Mouse (Mus musculus) spleen, postnatal 10 days (tissue): ENCODE results near the gene Clca4a.
"Not testable (repeated sequence)": the region's sequence is repeated elsewhere in the genome, so short reads cannot be mapped to it uniquely, and the experiment has no call there.

Experiments
- DNase-seq, 2 experiments: peaks; one replicate each; pipeline ENCODE4 v3.0.0; 2021 to 2022; ENCODE audit warnings: low spot score in 2 of 2

The Clca4a gene

DNA sequence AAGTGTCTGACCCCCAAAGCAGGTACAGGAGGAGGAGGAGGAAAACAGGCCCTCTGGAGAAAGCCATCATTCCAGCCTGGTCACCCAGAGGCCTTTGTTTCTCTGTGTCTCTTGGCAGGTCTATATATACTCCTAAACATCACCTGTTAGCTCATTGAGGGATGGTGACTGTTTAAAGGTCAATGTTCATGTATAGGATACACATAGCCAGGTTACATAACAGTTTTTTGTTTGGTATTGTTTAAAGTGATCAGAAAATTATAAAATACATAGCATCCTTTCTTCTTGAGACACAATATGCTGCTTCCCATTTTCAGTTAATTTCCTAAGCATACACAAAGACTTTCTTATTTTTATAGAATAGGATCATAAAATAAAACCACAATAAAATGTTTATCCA lies at the start of gene Clca4a:
Clca4a (minus strand) TSS at position 101 of the 400 bp plus-strand sequence.
- no peak for DNase-seq

DNA sequence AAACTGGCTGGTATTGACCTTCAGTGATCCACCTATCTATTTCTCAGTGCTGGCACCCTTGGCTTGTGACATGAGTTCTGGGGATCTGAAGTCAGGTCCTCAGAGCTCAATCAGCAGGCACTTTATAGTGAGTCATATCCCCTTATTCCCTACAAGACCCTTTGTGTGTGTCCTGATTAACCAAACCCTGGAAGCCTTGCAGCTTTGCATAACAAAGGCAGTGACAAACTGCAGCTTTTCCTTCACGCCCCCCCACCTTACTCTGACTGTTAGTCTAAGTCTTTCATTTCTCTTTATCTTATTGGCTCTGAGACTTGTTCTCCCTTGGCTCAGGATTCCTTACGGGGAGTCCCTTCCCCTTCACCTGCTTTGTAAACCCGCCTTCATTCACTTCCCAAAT lies 43.0 kb upstream of the Clca4a start:
- no peak for DNase-seq

DNA sequence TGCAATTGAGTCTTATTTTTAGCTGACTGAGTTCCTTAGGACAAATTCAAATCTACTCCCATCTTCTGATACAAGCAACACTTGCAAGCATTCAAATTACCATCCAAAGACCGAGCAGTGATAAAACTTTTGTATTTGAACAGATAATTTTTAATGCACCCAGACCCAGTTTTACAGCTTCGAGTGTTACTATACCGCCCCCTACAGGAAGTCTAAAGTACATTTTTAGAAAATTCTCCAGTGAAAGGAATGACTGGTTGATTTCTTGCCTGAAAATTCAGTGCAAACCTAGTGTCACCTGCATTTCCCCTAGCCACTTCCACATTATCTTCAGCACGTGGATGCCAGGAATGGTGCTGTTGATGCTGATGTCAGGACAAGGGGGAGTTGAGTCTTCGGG lies 29.6 kb upstream of the Clca4a start:
- DNase-seq, result no peak

DNA sequence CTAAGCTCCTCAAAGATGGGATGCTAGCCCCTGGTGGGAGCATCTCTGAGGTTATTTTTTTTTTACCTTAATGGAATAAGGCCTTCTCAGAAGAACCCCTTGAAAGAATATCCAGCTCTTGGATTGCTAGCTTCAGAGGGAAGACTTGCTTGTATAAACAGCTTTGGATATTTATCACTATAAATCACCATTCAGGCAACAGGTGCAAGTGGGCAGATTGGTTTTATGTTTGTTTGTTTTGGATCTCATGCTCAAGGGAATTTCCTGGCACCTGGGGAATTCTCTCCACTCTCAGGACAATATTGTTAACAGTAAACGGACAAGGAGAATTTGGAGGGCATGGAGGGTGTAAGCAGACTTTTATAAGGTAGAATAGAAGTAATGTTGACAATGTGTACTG lies 26.1 kb upstream of the Clca4a start:
- no peak for DNase-seq

DNA sequence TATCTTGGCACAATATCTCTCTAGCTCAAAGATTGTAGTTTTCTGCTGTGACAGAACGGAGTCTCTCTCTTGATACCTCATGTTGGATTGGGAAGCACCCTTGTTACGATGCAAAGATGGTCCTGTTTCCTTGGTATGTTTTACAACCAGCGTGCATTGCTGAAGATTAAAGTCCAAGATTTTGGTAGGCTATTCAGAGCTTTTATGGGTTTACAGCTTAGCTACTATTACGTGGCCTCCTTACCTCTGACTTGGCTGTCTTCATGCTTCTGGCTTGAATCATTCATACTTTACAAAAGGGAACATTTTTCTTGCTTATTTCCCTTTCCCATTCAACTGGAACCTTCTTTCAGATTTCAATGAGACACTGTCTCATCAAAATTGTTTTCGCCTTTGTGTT lies 18.2 kb upstream of the Clca4a start:
- DNase-seq, result no peak

DNA sequence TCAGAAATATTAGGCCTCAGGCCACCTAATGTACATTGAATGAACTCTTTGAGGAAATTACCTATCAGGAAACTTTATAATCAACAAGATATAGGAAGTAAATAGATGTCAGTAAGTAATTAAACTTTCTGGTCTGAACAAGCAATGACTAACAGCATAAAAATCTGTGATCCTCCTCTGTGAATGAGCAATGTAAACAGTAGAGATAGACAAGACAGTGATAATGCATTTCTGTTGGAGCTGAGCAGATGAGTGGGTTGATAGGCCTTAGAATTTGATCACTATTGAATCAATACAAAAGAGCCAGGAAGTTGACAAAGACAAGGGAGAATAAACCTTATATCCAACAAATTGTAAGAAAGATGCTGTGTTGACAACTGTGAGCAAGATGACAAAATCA lies 17.8 kb upstream of the Clca4a start:
- DNase-seq, result no peak

DNA sequence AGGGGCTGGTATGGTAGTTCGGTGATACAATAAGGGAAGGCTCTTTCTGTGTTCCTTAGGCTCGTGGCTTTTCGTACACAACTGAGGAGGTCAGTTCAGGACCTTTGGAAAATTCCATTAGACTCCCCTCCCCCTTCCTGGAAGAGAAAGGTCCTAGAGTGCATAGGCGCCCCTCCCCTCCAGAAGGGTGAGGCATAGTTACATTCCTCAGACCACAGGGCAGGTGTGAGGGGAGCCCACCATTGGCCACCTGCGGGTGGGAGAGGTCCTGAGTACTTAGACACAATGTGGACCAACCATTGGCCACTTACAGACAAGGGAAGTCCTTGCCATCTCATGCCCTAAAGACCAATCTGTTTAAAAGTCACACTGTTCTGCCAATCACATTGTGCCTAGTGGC lies 11.0 kb upstream of the Clca4a start:
- DNase-seq, result no peak

DNA sequence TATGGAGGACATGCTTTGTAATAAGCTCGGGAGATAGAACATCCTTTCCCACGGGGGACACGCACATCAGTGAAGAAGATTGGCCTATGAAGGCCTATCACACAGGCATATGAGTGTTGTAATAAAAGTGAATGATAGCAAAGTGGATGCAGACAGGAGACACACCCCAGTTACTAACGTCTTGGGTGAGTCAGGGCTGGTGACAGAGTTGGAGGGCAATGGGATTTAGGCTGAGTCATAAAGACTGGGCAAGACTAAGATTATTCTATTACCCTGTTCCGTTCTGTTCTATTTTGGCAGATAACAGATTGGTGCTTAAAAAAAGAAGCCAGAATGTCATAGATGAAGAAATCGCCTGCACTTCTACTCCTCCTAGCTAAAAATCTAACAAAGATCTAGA lies 5.7 kb upstream of the Clca4a start:
- no peak for DNase-seq

DNA sequence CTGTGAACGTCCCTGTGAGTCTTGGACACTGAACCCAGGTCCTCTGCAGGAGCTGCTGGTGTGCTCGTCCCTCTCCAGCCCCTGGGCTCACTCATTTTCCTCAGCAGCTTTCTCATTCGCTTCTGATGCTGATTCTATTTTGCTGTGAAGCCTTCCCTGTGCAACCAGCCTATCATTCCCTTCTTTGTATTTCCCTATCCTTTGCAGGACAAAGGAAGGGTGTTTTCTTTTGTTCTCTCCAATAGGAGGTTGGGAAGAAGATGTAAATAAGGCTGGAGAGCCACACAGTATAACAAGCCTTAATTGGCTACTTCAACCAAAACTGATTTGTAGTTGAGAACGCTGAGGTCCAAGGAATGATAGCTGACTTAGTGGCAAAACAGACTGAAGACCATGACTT lies 2.8 kb upstream of the Clca4a start:
- DNase-seq, result no peak

DNA sequence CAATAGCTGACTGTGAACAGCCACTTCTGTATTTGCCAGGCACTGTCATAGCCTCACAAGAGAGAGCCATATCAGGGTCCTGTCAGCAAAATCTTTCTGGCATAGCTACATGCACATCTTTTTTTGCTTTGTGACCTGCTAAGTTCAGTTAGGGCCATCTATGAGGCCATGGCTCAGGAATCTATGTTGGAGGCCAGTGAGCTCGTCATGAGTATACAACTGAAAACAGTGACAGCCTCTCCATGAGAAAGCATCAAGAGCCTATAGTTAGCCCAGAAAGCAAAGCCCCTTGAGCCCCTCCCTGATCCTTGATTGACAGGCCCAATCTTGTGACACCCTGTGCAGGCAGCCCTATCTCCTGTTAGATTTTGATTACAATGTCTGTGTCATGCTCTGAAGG lies 1.2 kb upstream of the Clca4a start:
- DNase-seq, result no peak

DNA sequence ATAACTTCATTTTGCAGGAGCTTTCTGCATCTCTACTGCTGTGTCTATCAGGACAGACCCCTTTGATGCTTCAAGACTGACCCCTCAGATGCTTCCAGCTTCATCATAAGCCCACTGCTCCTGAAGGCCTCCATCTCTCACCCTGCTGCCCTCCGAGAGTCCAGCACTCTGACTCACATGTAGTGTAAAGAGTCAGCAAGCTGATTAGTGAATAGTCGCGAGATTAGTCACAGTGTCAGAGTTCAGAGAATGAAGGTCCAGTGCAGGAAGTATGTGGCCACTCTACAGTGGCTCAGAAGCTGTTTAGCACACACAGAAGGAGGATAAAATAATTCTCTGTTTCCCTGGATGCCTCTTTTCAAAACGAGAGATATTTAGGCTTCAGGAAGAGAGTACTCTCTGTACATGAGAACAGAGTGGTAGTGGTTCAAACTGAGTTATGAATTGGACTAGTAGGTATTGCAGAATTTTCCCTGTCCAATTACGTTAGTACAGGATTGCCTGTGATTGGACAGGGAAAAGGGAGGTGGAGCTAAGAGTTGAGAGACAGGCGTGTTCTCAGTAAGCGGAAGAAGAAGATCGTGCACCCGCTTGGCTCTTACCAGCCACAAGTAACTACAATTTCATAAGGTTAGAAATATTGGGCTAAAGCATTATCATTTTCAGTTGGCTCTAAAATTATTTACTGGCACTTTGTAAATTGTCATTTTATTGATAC lies 3.1 kb downstream of the Clca4a start:
- no peak for DNase-seq

DNA sequence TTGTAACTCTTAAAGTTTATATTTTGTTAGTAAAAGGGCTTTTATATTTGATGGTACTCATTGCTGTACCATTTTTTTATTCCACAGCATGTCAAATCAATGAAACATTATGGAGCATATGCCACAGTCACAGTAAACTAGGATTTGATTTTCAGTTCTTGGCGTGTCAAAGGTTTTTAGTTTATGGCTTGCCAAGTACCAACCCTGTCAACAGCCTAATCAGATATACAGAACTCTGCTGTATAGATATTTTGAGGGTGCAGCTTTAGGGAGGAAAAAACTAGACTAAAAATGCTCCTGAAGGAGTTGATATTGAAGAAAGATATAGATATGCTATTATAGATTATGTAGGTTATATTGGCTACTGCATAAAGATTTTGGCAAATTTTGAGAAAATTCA lies 5.1 kb downstream of the Clca4a start:
- no peak for DNase-seq

DNA sequence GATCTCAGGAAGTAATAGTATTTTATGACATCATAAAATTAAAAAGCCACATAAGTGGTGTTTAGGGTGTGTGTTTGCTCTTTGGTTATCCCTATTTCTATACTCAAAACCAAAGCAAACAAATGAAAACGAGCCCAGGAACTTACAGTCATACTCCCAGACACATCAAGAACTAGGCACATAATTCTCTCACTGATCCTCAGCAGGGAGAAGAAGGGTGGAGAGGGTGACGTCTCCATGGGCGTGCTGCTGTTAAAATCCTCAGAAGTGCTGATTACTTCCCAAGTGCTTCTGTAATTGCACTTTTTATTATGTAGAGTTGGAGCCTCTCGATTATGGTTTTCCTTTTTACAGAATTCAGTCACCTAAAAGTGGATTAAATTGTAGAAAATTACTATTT lies 8.8 kb downstream of the Clca4a start:
- no peak for DNase-seq

DNA sequence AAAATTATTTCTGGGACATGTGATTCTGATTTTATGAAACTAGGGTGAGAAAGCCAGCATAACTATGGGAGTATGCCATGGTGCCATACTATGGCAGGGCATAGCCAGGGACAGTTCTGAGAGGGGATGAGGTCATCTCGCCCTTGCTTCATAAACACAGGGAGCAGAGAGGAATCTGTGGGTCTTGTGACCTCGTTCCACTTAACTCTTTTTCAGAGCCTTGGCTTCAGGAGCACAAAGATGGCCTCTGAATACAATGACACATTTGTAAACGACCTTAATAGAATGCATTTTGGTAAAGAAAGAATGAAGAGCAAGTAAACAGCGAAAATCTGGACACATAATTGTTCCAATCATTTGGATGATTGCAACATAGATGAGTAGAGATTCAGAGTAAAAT lies 24.0 kb downstream of the Clca4a start:
- no peak for DNase-seq

DNA sequence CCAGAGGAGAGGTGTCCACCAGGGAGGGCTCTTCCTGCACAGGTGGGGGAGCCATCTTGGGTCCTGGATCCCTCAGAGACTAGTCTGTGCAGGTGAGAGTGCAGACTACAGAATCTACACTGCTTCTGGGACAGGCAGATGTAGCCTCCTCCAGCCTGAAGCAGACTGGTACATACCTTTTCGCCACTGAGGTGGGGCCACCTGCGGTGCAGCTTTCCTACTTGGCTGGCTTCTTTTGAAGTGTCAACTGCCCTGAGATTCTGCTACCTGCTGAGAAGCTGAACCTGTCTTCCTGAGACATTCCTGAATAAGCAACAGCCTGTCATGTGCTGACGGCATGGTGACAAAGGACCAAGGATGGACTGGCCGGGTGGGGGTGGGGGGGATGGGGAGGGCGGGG lies 27.5 kb downstream of the Clca4a start:
- not testable (repeated sequence) for DNase-seq

DNA sequence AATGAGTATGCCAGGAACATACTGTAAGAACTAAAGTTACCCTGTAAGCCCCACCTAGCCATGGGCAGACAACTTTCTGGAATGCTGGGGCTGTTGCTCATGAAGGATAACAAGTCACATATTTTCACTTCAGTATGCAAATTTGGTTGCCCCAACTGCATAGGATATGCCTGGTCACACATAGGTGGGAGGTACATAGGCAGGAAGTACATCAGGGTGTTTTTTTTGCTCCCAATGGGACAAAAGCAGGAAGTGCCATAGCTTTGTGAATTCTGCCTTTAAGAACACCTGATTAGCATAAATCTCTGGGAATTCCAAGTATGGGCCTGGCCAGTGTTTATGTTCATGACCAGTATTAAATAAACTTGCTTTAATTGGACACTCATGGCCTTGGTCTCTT lies 41.2 kb downstream of the Clca4a start:
- not testable (repeated sequence) for DNase-seq

DNA sequence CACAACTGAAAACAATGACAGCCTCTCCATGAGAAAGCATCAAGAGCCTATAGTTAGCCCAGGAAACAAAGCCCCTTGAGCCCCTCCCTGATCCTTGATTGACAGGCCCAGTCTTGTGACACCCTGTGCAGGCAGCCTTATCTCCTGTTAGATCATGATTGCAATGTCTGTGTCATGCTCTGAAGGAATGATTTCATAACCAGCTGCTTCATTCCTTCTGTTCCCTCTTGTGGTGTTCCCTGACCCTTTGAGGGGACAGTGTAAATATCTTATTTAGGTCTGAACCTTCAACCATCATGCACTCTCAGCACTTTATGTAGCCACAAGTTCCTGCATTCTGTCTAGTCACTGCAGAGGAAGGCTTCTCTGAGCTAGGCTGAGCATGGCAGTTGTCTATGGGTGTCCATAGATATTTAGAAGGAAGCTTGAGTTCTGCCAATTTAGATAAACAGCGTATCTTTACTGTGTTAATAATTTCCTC lies 41.8 kb downstream of the Clca4a start:
- no peak for DNase-seq

DNA sequence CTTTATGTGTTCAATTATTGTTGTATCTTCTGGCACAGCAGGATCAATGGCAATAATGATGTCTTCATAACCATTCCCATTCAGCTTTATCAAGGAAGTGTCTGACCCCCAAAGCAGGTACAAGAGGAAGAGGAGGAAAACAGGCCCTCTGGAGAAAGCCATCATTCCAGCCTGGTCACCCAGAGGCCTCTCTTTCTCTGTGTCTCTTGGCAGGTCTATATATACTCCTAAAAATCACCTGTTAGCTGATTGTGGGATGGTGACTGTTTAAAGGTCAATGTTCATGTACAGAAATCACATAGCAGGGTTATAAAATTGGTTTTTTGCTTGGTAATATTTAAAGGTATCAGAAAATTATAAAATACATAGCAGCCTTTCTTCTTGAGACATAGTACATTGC lies 42.5 kb downstream of the Clca4a start, which contains the start of gene Clca4b:
Clca4b (minus strand) TSS at position 195 of the 400 bp plus-strand sequence.
- DNase-seq, result no peak

DNA sequence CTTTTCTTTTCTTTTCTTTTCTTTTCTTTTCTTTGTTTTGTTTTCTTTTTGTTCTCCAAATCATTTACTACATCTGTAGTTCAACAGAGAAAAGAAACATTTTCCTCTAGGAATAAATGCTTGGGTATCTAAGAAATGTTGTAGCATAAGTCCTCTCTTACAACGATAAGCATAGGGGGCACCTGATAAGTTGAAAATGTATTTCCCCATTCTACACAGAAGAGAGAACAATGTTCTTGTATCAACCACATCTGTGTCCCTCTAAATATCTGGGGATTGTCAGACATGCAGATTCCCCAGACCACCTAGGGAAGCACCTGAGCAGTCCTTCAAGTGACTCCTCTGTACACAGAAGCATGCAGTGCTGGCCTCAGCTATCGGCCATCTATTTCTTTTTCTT lies 60.8 kb downstream of the Clca4a start:
- DNase-seq, result no peak
